Mouse (Mus musculus) forebrain, embryonic 15.5 days (tissue): ENCODE data around the gene Bloc1s4. TPM values are rescaled to one million over a fixed set of nuclear protein-coding genes. Genes with fewer than 3 reads are reported as not detected.
"Not testable (repeated sequence)": the region's sequence is repeated elsewhere in the genome, so short reads cannot be mapped to it uniquely, and the experiment has no call there.

Source experiments
- ATAC-seq: fragments of 200-750 bp; cut with Nextera tagmentation; replicated peaks from 2 replicates; pipeline ENCODE4 v1.8.0; 2017; ENCODE audit warnings: mild to moderate bottlenecking, moderate TSS enrichment, moderate library complexity
- H3K27ac ChIP-seq: fragments of 300-500 bp; sonication (generic); replicated peaks from 2 replicates; pipeline ENCODE4 v1.5.1; 2015; ENCODE audit warnings: mild to moderate bottlenecking, inconsistent platforms
- H3K27me3 ChIP-seq: fragments of 300-500 bp; sonication (generic); 2 replicates; pipeline ENCODE4 v1.6.1; 2015; ENCODE audit warnings: inconsistent platforms
- H3K36me3 ChIP-seq: fragments of 300-500 bp; sonication (generic); 2 replicates; pipeline ENCODE4 v1.6.1; 2015; ENCODE audit warnings: mild to moderate bottlenecking, inconsistent platforms
- H3K4me1 ChIP-seq: fragments of 300-500 bp; sonication (generic); 2 replicates; pipeline ENCODE4 v1.6.1; 2015; ENCODE audit warnings: inconsistent platforms
- H3K4me2 ChIP-seq: fragments of 300-500 bp; sonication (generic); replicated peaks from 2 replicates; pipeline ENCODE4 v1.6.1; 2015; ENCODE audit warnings: mild to moderate bottlenecking, inconsistent platforms
- H3K4me3 ChIP-seq: fragments of 300-500 bp; sonication (generic); 2 replicates; pipeline ENCODE4 v1.5.1; 2015; ENCODE audit warnings: mild to moderate bottlenecking, inconsistent platforms
- H3K9ac ChIP-seq: fragments of 300-500 bp; sonication (generic); replicated peaks from 2 replicates; pipeline ENCODE4 v1.6.1; 2015; ENCODE audit warnings: mild to moderate bottlenecking, inconsistent platforms
- H3K9me3 ChIP-seq: fragments of 300-500 bp; sonication (generic); 2 replicates; pipeline ENCODE4 v1.6.1; 2016; ENCODE audit warnings: inconsistent platforms
- WGBS: fragments of 180-500 bp; shearing (Covaris S2); methylation state at CpG from one replicate; pipeline ENCODE4 v1.1.7; 2015; ENCODE audit warnings: mixed read lengths; 5-methylcytosine and 5-hydroxymethylcytosine counted together
- polyA plus RNA-seq: library from polyadenylated mRNA; unstranded; fragments of >200 nt; fragmentation: Nextera tagmentation; extraction: Ambion mirVana; gene quantifications from 2 replicates; pipeline ENCODE4 v1.2.1, GENCODE M21; 2015

Gene Bloc1s4
- 30.4 and 32.6 TPM in 2 replicates for polyA plus RNA-seq

GRCm38 (mm10) chr5:36748536-36749061 is at the start of gene Bloc1s4:
Gene Bloc1s4, minus strand, starts transcription at chr5:36748650.
- WGBS = 4% methylated on average over 31 of the region's 31 CpGs
- Histone ChIP-seq H3K36me3 (no peaks in the 10 kb centered on the region), H3K9me3 (no peaks in the 10 kb centered on the region), H3K27ac (peak within 1 kb of the TSS; percentile 10; the same call in 1 of the 2 replicates), H3K9ac (peak within 1 kb of the TSS; percentile 70), H3K4me2 (peak within 1 kb of the TSS; percentile 92), H3K27me3 (no peaks in the 10 kb centered on the region), H3K4me3 (peak within 1 kb of the TSS; percentile 76), H3K4me1 (peaks cover 20% of the 10 kb centered on the region)
- peak; percentile 97 for ATAC-seq

- peak overlapping the region; percentile 86; the same call in 1 of the 2 replicates for H3K9ac ChIP-seq
- 49% methylated on average over 8 of the region's 8 CpGs for WGBS
- no peak for ATAC-seq
- H3K4me1 ChIP-seq = peaks cover 17% of the 10 kb centered on the region
- H3K27ac ChIP-seq = no peak overlapping the region
- peak overlapping the region; percentile 60 for H3K4me2 ChIP-seq
- H3K27me3 ChIP-seq = no peaks in the 10 kb centered on the region
- no peaks in the 10 kb centered on the region for H3K9me3 ChIP-seq
- 0 out of 2 replicates have a peak, but pooled peaks cover 5% of the 10 kb centered on the region for H3K36me3 ChIP-seq
- peak overlapping the region; percentile 85 for H3K4me3 ChIP-seq
These were observed 48.8 kb upstream of the Bloc1s4 start for GRCm38 (mm10) chr5:36797291-36797690.

- not testable (repeated sequence) for H3K9me3 ChIP-seq, H3K27me3 ChIP-seq, H3K36me3 ChIP-seq
- Histone ChIP-seq H3K4me2 (peak within 1 kb of the TSS; percentile 60), H3K9ac (peak within 1 kb of the TSS; percentile 86), H3K4me3 (peak within 1 kb of the TSS; percentile 85), H3K27ac (peak within 1 kb of the TSS; percentile 97), H3K4me1 (peaks cover 17% of the 10 kb centered on the region)
- under 1% methylated on average over 90 of the region's 90 CpGs for WGBS
- ATAC-seq = peak; percentile 87
These were observed 48.0 kb upstream of the Bloc1s4 start, which contains the start of gene Mrfap1 for GRCm38 (mm10) chr5:36796296-36797014. Gene Mrfap1, minus strand, starts transcription at chr5:36796772.

- Histone ChIP-seq H3K4me3 (peak overlapping the region; percentile 85), H3K4me1 (peaks cover 17% of the 10 kb centered on the region), H3K27ac (peak overlapping the region; percentile 97), H3K4me2 (peak overlapping the region; percentile 60), H3K9ac (peak overlapping the region; percentile 86)
- not testable (repeated sequence) for H3K9me3 ChIP-seq, H3K36me3 ChIP-seq, H3K27me3 ChIP-seq
- WGBS = 4% methylated on average over 36 of the region's 37 CpGs
- ATAC-seq = peak; percentile 60
These were observed 47.3 kb upstream of the Bloc1s4 start for GRCm38 (mm10) chr5:36795647-36796295.

GRCm38 (mm10) chr5:36791861-36792260 is 43.4 kb upstream of the Bloc1s4 start:
- no peak overlapping the region for H3K4me3 ChIP-seq
- 87% methylated on average over 9 of the region's 9 CpGs for WGBS
- H3K4me2 ChIP-seq = no peak overlapping the region
- ATAC-seq = no peak
- no peak overlapping the region for H3K27ac ChIP-seq
- no peaks in the 10 kb centered on the region for H3K9me3 ChIP-seq
- no peak overlapping the region for H3K9ac ChIP-seq
- 0 out of 2 replicates have a peak, but pooled peaks cover 5% of the 10 kb centered on the region for H3K36me3 ChIP-seq
- no peaks in the 10 kb centered on the region for H3K27me3 ChIP-seq
- peaks cover 12% of the 10 kb centered on the region for H3K4me1 ChIP-seq

GRCm38 (mm10) chr5:36786052-36786451 is 37.6 kb upstream of the Bloc1s4 start:
- no peak for ATAC-seq
- no peaks in the 10 kb centered on the region for H3K36me3 ChIP-seq
- no peaks in the 10 kb centered on the region for H3K4me1 ChIP-seq
- H3K9ac ChIP-seq = no peak overlapping the region
- H3K4me3 ChIP-seq = no peak overlapping the region
- WGBS = 92% methylated on average over 5 of the region's 5 CpGs
- no peaks in the 10 kb centered on the region for H3K27me3 ChIP-seq
- no peak overlapping the region for H3K27ac ChIP-seq
- no peak overlapping the region for H3K4me2 ChIP-seq
- no peaks in the 10 kb centered on the region for H3K9me3 ChIP-seq

- no peaks in the 10 kb centered on the region for H3K9me3 ChIP-seq
- H3K9ac ChIP-seq = no peak overlapping the region
- ATAC-seq = no peak
- 76% methylated on average over 2 of the region's 2 CpGs for WGBS
- H3K4me2 ChIP-seq = no peak overlapping the region
- H3K36me3 ChIP-seq = no peaks in the 10 kb centered on the region
- H3K4me1 ChIP-seq = no peaks in the 10 kb centered on the region
- H3K27me3 ChIP-seq = no peaks in the 10 kb centered on the region
- no peak overlapping the region for H3K4me3 ChIP-seq
- no peak overlapping the region for H3K27ac ChIP-seq
These were observed 31.1 kb upstream of the Bloc1s4 start for GRCm38 (mm10) chr5:36779512-36779911.

GRCm38 (mm10) chr5:36778901-36779300 is 30.5 kb upstream of the Bloc1s4 start:
- H3K4me1 ChIP-seq = no peaks in the 10 kb centered on the region
- WGBS = 94% methylated on average over 1 of the region's 2 CpGs
- no peak overlapping the region for H3K9ac ChIP-seq
- no peak for ATAC-seq
- no peak overlapping the region for H3K4me3 ChIP-seq
- H3K36me3 ChIP-seq = no peaks in the 10 kb centered on the region
- no peak overlapping the region for H3K4me2 ChIP-seq
- no peaks in the 10 kb centered on the region for H3K9me3 ChIP-seq
- no peak overlapping the region for H3K27ac ChIP-seq
- H3K27me3 ChIP-seq = no peaks in the 10 kb centered on the region

- Histone ChIP-seq H3K4me3 (no peak overlapping the region), H3K36me3 (no peaks in the 10 kb centered on the region), H3K9me3 (no peaks in the 10 kb centered on the region), H3K4me1 (no peaks in the 10 kb centered on the region), H3K9ac (no peak overlapping the region), H3K27ac (no peak overlapping the region), H3K27me3 (no peaks in the 10 kb centered on the region), H3K4me2 (no peak overlapping the region)
- 0% methylated on average over 2 of the region's 2 CpGs for WGBS
- no peak for ATAC-seq
These were observed 28.7 kb upstream of the Bloc1s4 start for GRCm38 (mm10) chr5:36777186-36777585.

- no peak for ATAC-seq
- no peak overlapping the region for H3K4me3 ChIP-seq
- no peak overlapping the region for H3K27ac ChIP-seq
- no peaks in the 10 kb centered on the region for H3K36me3 ChIP-seq
- no peaks in the 10 kb centered on the region for H3K9me3 ChIP-seq
- H3K4me2 ChIP-seq = no peak overlapping the region
- H3K27me3 ChIP-seq = no peaks in the 10 kb centered on the region
- WGBS = 25% methylated on average over 9 of the region's 9 CpGs
- no peaks in the 10 kb centered on the region for H3K4me1 ChIP-seq
- no peak overlapping the region for H3K9ac ChIP-seq
These were observed 27.6 kb upstream of the Bloc1s4 start for GRCm38 (mm10) chr5:36776021-36776575.

- H3K9ac ChIP-seq = no peak overlapping the region
- H3K4me3 ChIP-seq = no peak overlapping the region
- no peak overlapping the region for H3K4me2 ChIP-seq
- H3K9me3 ChIP-seq = no peaks in the 10 kb centered on the region
- WGBS = 91% methylated on average over 2 of the region's 2 CpGs
- no peak for ATAC-seq
- H3K27ac ChIP-seq = no peak overlapping the region
- H3K4me1 ChIP-seq = no peaks in the 10 kb centered on the region
- no peaks in the 10 kb centered on the region for H3K27me3 ChIP-seq
- H3K36me3 ChIP-seq = no peaks in the 10 kb centered on the region
These were observed 26.9 kb upstream of the Bloc1s4 start for GRCm38 (mm10) chr5:36775317-36775716.

- Histone ChIP-seq H3K9me3 (no peaks in the 10 kb centered on the region), H3K27me3 (no peaks in the 10 kb centered on the region), H3K4me1 (peaks cover 2% of the 10 kb centered on the region), H3K36me3 (no peaks in the 10 kb centered on the region), H3K9ac (no peak overlapping the region), H3K4me2 (no peak overlapping the region), H3K4me3 (no peak overlapping the region), H3K27ac (no peak overlapping the region)
- WGBS = 80% methylated on average over 5 of the region's 5 CpGs
- no peak for ATAC-seq
These were observed 24.1 kb upstream of the Bloc1s4 start for GRCm38 (mm10) chr5:36772586-36772985.
